Mouse (Mus musculus) midbrain, embryonic 12.5 days (tissue): ENCODE data around the gene Hdac5. TPM values are rescaled to one million over a fixed set of nuclear protein-coding genes. Genes with fewer than 3 reads are reported as not detected.

Experiments used
- ATAC-seq: fragments of 200-750 bp; cut with Nextera tagmentation; 2 replicates; pipeline ENCODE4 v1.8.0; 2017; ENCODE audit warnings: low read depth, moderate TSS enrichment, moderate library complexity; ENCODE audit not compliant: low FRiP score
- H3K27ac ChIP-seq: fragments of 300-500 bp; sonication (generic); replicated peaks from 2 replicates; pipeline ENCODE4 v1.5.1; 2016; ENCODE audit warnings: mild to moderate bottlenecking
- H3K27me3 ChIP-seq: fragments of 300-500 bp; sonication (generic); 2 replicates; pipeline ENCODE4 v1.6.1; 2016; ENCODE audit warnings: mild to moderate bottlenecking
- H3K36me3 ChIP-seq: fragments of 300-500 bp; sonication (generic); 2 replicates; pipeline ENCODE4 v1.6.1; 2016
- H3K4me1 ChIP-seq: fragments of 300-500 bp; sonication (generic); 2 replicates; pipeline ENCODE4 v1.6.1; 2016
- H3K4me2 ChIP-seq: fragments of 300-500 bp; sonication (generic); replicated peaks from 2 replicates; pipeline ENCODE4 v1.6.1; 2016; ENCODE audit warnings: mild to moderate bottlenecking, moderate library complexity
- H3K4me3 ChIP-seq: fragments of 300-500 bp; sonication (generic); 2 replicates; pipeline ENCODE4 v1.5.1; 2016; ENCODE audit warnings: mild to moderate bottlenecking
- H3K9ac ChIP-seq: fragments of 300-500 bp; sonication (generic); replicated peaks from 2 replicates; pipeline ENCODE4 v1.6.1; 2016; ENCODE audit warnings: mild to moderate bottlenecking, moderate library complexity
- H3K9me3 ChIP-seq: fragments of 300-500 bp; sonication (generic); 2 replicates; pipeline ENCODE4 v1.6.1; 2016; ENCODE audit warnings: mild to moderate bottlenecking
- WGBS: fragments of 180-500 bp; shearing (Covaris S2); methylation state at CpG from one replicate; pipeline ENCODE4 v1.1.7; 2016; 5-methylcytosine and 5-hydroxymethylcytosine counted together
- polyA plus RNA-seq: library from polyadenylated mRNA; unstranded; fragments of >200 nt; fragmentation: Nextera tagmentation; extraction: Ambion mirVana; gene quantifications from 2 replicates; pipeline ENCODE4 v1.2.1, GENCODE M21; 2016

The Hdac5 gene
- polyA plus RNA-seq, 1 experiment from 2014 or later = 106 TPM

- 30% methylated on average over 9 of the region's 9 CpGs for WGBS
- H3K9me3 ChIP-seq = no peaks in the 10 kb centered on the region
- no peak overlapping the region for H3K27ac ChIP-seq
- H3K36me3 ChIP-seq = peaks cover 52% of the 10 kb centered on the region
- no peak overlapping the region for H3K9ac ChIP-seq
- H3K4me3 ChIP-seq = no peak overlapping the region
- no peak for ATAC-seq
- no peak overlapping the region for H3K4me2 ChIP-seq
- peaks cover 10% of the 10 kb centered on the region for H3K4me1 ChIP-seq
- no peaks in the 10 kb centered on the region for H3K27me3 ChIP-seq
Observed at GRCm38 (mm10) chr11:102257514-102257913, 27.5 kb upstream of the Hdac5 start.

GRCm38 (mm10) chr11:102249351-102250090 lies 19.6 kb upstream of the Hdac5 start:
- H3K4me2 ChIP-seq = peak overlapping the region; percentile 80
- H3K4me1 ChIP-seq = peaks cover 25% of the 10 kb centered on the region
- no peaks in the 10 kb centered on the region for H3K27me3 ChIP-seq
- H3K9me3 ChIP-seq = no peaks in the 10 kb centered on the region
- peak overlapping the region; percentile 65 for H3K9ac ChIP-seq
- WGBS = 12% methylated on average over 9 of the region's 9 CpGs
- no peak for ATAC-seq
- H3K27ac ChIP-seq = no peak overlapping the region
- H3K4me3 ChIP-seq = peak overlapping the region; percentile 70
- H3K36me3 ChIP-seq = 0 out of 2 replicates have a peak, but pooled peaks cover 3% of the 10 kb centered on the region

- WGBS = under 1% methylated on average over 41 of the region's 41 CpGs
- Histone ChIP-seq H3K27ac (0 out of 2 replicates have a peak within 1 kb of the TSS, but pooled peaks have one; percentile 4), H3K36me3 (0 out of 2 replicates have a peak, but pooled peaks cover 3% of the 10 kb centered on the region), H3K4me3 (peak within 1 kb of the TSS; percentile 70), H3K27me3 (no peaks in the 10 kb centered on the region), H3K4me2 (peak within 1 kb of the TSS; percentile 80), H3K9me3 (no peaks in the 10 kb centered on the region), H3K4me1 (peaks cover 28% of the 10 kb centered on the region), H3K9ac (peak within 1 kb of the TSS; percentile 65)
- ATAC-seq = peak; percentile 73
Observed at GRCm38 (mm10) chr11:102248630-102249230, 18.8 kb upstream of the Hdac5 start, which contains the start of gene BC030867. TSS of gene BC030867 (plus strand) at chr11:102248882.

GRCm38 (mm10) chr11:102246871-102247270 lies 16.9 kb upstream of the Hdac5 start:
- 88% methylated on average over 4 of the region's 4 CpGs for WGBS
- no peaks in the 10 kb centered on the region for H3K27me3 ChIP-seq
- H3K36me3 ChIP-seq = no peaks in the 10 kb centered on the region
- H3K27ac ChIP-seq = no peak overlapping the region
- H3K9me3 ChIP-seq = no peaks in the 10 kb centered on the region
- H3K4me2 ChIP-seq = no peak overlapping the region
- no peak overlapping the region for H3K9ac ChIP-seq
- ATAC-seq = no peak
- H3K4me3 ChIP-seq = no peak overlapping the region
- peaks cover 28% of the 10 kb centered on the region for H3K4me1 ChIP-seq

- no peak overlapping the region for H3K27ac ChIP-seq
- WGBS = 89% methylated on average over 6 of the region's 6 CpGs
- H3K36me3 ChIP-seq = no peaks in the 10 kb centered on the region
- no peaks in the 10 kb centered on the region for H3K9me3 ChIP-seq
- H3K4me1 ChIP-seq = peaks cover 28% of the 10 kb centered on the region
- ATAC-seq = no peak
- no peak overlapping the region for H3K4me3 ChIP-seq
- H3K4me2 ChIP-seq = no peak overlapping the region
- no peak overlapping the region for H3K9ac ChIP-seq
- H3K27me3 ChIP-seq = no peaks in the 10 kb centered on the region
Observed at GRCm38 (mm10) chr11:102246273-102246635, 16.3 kb upstream of the Hdac5 start.

GRCm38 (mm10) chr11:102245581-102246272 lies 15.8 kb upstream of the Hdac5 start:
- Histone ChIP-seq H3K36me3 (no peaks in the 10 kb centered on the region), H3K9ac (peak overlapping the region; percentile 59), H3K27ac (peak overlapping the region; percentile 60; the same call in 1 of the 2 replicates), H3K4me2 (peak overlapping the region; percentile 76), H3K4me1 (peaks cover 28% of the 10 kb centered on the region), H3K27me3 (no peaks in the 10 kb centered on the region), H3K4me3 (peak overlapping the region; percentile 39), H3K9me3 (no peaks in the 10 kb centered on the region)
- 59% methylated on average over 14 of the region's 14 CpGs for WGBS
- no peak for ATAC-seq

GRCm38 (mm10) chr11:102244926-102245449 lies 15.0 kb upstream of the Hdac5 start:
- ATAC-seq = peak; percentile 57; the same call in 1 of the 2 replicates
- WGBS = under 1% methylated on average over 32 of the region's 32 CpGs
- Histone ChIP-seq H3K4me2 (peak overlapping the region; percentile 76), H3K4me3 (peak overlapping the region; percentile 39), H3K27me3 (no peaks in the 10 kb centered on the region), H3K4me1 (peaks cover 28% of the 10 kb centered on the region), H3K9me3 (no peaks in the 10 kb centered on the region), H3K36me3 (no peaks in the 10 kb centered on the region), H3K9ac (peak overlapping the region; percentile 59), H3K27ac (peak overlapping the region; percentile 60)

- peaks cover 20% of the 10 kb centered on the region for H3K4me1 ChIP-seq
- H3K27me3 ChIP-seq = no peaks in the 10 kb centered on the region
- H3K9ac ChIP-seq = no peak overlapping the region
- no peaks in the 10 kb centered on the region for H3K36me3 ChIP-seq
- H3K27ac ChIP-seq = no peak overlapping the region
- 57% methylated on average over 5 of the region's 5 CpGs for WGBS
- ATAC-seq = no peak
- H3K4me2 ChIP-seq = no peak overlapping the region
- H3K9me3 ChIP-seq = no peaks in the 10 kb centered on the region
- no peak overlapping the region for H3K4me3 ChIP-seq
Observed at GRCm38 (mm10) chr11:102241874-102242273, 11.9 kb upstream of the Hdac5 start.

- Histone ChIP-seq H3K4me1 (peaks cover 24% of the 10 kb centered on the region), H3K4me3 (no peak overlapping the region), H3K9me3 (no peaks in the 10 kb centered on the region), H3K27me3 (no peaks in the 10 kb centered on the region), H3K27ac (no peak overlapping the region), H3K4me2 (no peak overlapping the region), H3K9ac (no peak overlapping the region), H3K36me3 (no peaks in the 10 kb centered on the region)
- WGBS = 84% methylated on average over 5 of the region's 5 CpGs
- ATAC-seq = no peak
Observed at GRCm38 (mm10) chr11:102241246-102241645, 11.3 kb upstream of the Hdac5 start.

- Histone ChIP-seq H3K9me3 (no peaks in the 10 kb centered on the region), H3K27me3 (no peaks in the 10 kb centered on the region), H3K4me2 (no peak overlapping the region), H3K27ac (no peak overlapping the region), H3K9ac (no peak overlapping the region), H3K4me1 (peaks cover 21% of the 10 kb centered on the region), H3K4me3 (no peak overlapping the region), H3K36me3 (no peaks in the 10 kb centered on the region)
- no peak for ATAC-seq
- 85% methylated on average over 6 of the region's 6 CpGs for WGBS
Observed at GRCm38 (mm10) chr11:102240636-102241035, 10.7 kb upstream of the Hdac5 start.

GRCm38 (mm10) chr11:102236022-102236421 lies 6.1 kb upstream of the Hdac5 start:
- 82% methylated on average over 2 of the region's 2 CpGs for WGBS
- no peak overlapping the region for H3K4me2 ChIP-seq
- no peak overlapping the region for H3K9ac ChIP-seq
- ATAC-seq = no peak
- no peak overlapping the region for H3K4me3 ChIP-seq
- no peak overlapping the region for H3K27ac ChIP-seq
- H3K9me3 ChIP-seq = no peaks in the 10 kb centered on the region
- peaks cover 7% of the 10 kb centered on the region; the same call in 1 of the 2 replicates for H3K4me1 ChIP-seq
- no peaks in the 10 kb centered on the region for H3K36me3 ChIP-seq
- H3K27me3 ChIP-seq = no peaks in the 10 kb centered on the region; the same call in 1 of the 2 replicates
